Mouse (Mus musculus): ENCODE data around the gene Gga3.

DNA sequence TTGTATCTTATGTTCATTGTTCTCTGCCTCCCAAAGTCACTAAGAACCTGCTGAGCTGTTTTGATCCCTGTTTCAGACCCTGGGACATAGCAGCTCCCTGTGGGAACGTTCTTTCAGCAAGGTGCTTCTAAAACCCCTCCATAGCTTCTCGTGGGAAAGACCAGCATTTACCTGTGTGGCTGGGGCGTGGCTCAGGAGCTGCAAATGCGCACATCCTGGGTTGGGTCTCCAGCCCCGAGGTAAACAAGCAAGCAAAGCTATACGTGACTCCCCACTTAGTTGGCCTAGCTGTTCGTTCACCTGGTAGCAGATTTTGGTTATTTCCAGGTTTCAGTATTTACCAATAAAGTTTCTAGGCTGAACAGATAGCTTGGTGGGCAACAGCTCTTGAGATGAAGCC, 28.4 kb upstream of the Gga3 start:
- TF ChIP-seq POLR2A (IDR thresholded peaks at IDR 0.05; ENCODE audit: low read depth, low read length) (no peak), CTCF (conservative IDR thresholded peaks at IDR 0.05; ENCODE audit: insufficient read depth, insufficient read length, low read depth, low read length) (no peak)

Measured in kidney, adult 2 months (tissue).